Mouse (Mus musculus) bone marrow, adult 2 months (tissue): ENCODE results near the gene Irf2.

Experiments used
- CTCF ChIP-seq: fragments of 200-500 bp; IDR thresholded peaks from 2 replicates; pipeline ENCODE4 v1.5.1; 2011; ENCODE audit warnings: low read length, control low read depth; ENCODE audit not compliant: control insufficient read depth, insufficient read depth
- POLR2A ChIP-seq: fragments of 200-500 bp; IDR thresholded peaks from 2 replicates; pipeline ENCODE4 v1.6.1; 2011; ENCODE audit warnings: low read depth, mild to moderate bottlenecking, control low read depth, low read length, borderline replicate concordance; ENCODE audit not compliant: control insufficient read depth

- TF ChIP-seq POLR2A (no peak), CTCF (no peak)
These were observed 153.2 kb downstream of the Irf2 start for GRCm38 (mm10) chr8:46892511-46893273.
